Mouse (Mus musculus) forebrain, embryonic 10.5 days (tissue): ENCODE results near the gene Rora. TPM values are rescaled to one million over a fixed set of nuclear protein-coding genes. Genes with fewer than 3 reads are reported as not detected.
A peak's percentile ranks its signal among the peaks of the same experiment; 100 is the strongest.

Experiments
- DNase-seq: peaks from one replicate; pipeline ENCODE4 v3.0.0-alpha.2; 2017; ENCODE audit warnings: low spot score; ENCODE audit errors: extremely low spot score
- H3K27ac ChIP-seq: fragments of 300-500 bp; sonication (generic); 2 replicates; pipeline ENCODE4 v1.5.1; 2016; ENCODE audit warnings: mild to moderate bottlenecking
- H3K27me3 ChIP-seq: fragments of 300-500 bp; sonication (generic); 2 replicates; pipeline ENCODE4 v1.6.1; 2016; ENCODE audit warnings: mild to moderate bottlenecking; ENCODE audit not compliant: poor library complexity, severe bottlenecking
- H3K36me3 ChIP-seq: fragments of 300-500 bp; sonication (generic); replicated peaks from 2 replicates; pipeline ENCODE4 v1.6.1; 2016; ENCODE audit warnings: mild to moderate bottlenecking, moderate library complexity
- H3K4me1 ChIP-seq: fragments of 300-500 bp; sonication (generic); 2 replicates; pipeline ENCODE4 v1.6.1; 2016
- H3K4me3 ChIP-seq: fragments of 300-500 bp; sonication (generic); 2 replicates; pipeline ENCODE4 v1.5.1; 2016; ENCODE audit warnings: mild to moderate bottlenecking, moderate library complexity
- H3K9me3 ChIP-seq: fragments of 300-500 bp; sonication (generic); 2 replicates; pipeline ENCODE4 v1.6.1; 2016; ENCODE audit warnings: mild to moderate bottlenecking, moderate library complexity
- WGBS: fragments of 180-500 bp; shearing (Covaris S2); methylation state at CpG from one replicate; pipeline ENCODE4 v1.1.7; 2016; 5-methylcytosine and 5-hydroxymethylcytosine counted together
- polyA plus RNA-seq: library from polyadenylated mRNA; unstranded; fragments of >200 nt; fragmentation: Nextera tagmentation; extraction: Ambion mirVana; gene quantifications from 2 replicates; pipeline ENCODE4 v1.2.1, GENCODE M21; 2016

The Rora gene
- polyA plus RNA-seq, 1 experiment from 2014 or later = 5.6 TPM

- peaks cover 17% of the 10 kb centered on the region for H3K4me1 ChIP-seq
- DNase-seq = no peak
- H3K4me3 ChIP-seq = no peak overlapping the region
- H3K36me3 ChIP-seq = no peaks in the 10 kb centered on the region
- H3K27ac ChIP-seq = no peak overlapping the region
- peaks cover 20% of the 10 kb centered on the region for H3K27me3 ChIP-seq
- WGBS = 91% methylated on average over 3 of the region's 3 CpGs
- peaks cover 3% of the 10 kb centered on the region; the same call in 1 of the 2 replicates for H3K9me3 ChIP-seq
Measured at GRCm38 (mm10) chr9:69285011-69285410, 631.4 kb downstream of the Rora start.

- 86% methylated on average over 1 of the region's 1 CpGs for WGBS
- Histone ChIP-seq H3K4me1 (peaks cover 48% of the 10 kb centered on the region), H3K9me3 (no peaks in the 10 kb centered on the region), H3K27me3 (peaks cover 50% of the 10 kb centered on the region), H3K36me3 (no peaks in the 10 kb centered on the region), H3K4me3 (no peak overlapping the region), H3K27ac (no peak overlapping the region)
- no peak for DNase-seq
Measured at GRCm38 (mm10) chr9:69288113-69288512, 634.5 kb downstream of the Rora start.

- 37% methylated on average over 5 of the region's 5 CpGs for WGBS
- Histone ChIP-seq H3K27me3 (peaks cover 55% of the 10 kb centered on the region), H3K27ac (peak overlapping the region; percentile 87; the same call in 1 of the 2 replicates)
Measured at GRCm38 (mm10) chr9:69288586-69288985, 635.0 kb downstream of the Rora start.

GRCm38 (mm10) chr9:69289056-69290017 lies 635.8 kb downstream of the Rora start:
- DNase-seq = peak; percentile 76
- Histone ChIP-seq H3K9me3 (no peaks in the 10 kb centered on the region), H3K27ac (peak overlapping the region; percentile 87), H3K27me3 (peaks cover 60% of the 10 kb centered on the region), H3K36me3 (no peaks in the 10 kb centered on the region), H3K4me3 (peak overlapping the region; percentile 83), H3K4me1 (peaks cover 57% of the 10 kb centered on the region)
- under 1% methylated on average over 59 of the region's 59 CpGs for WGBS

More at GRCm38 (mm10) chr9:69288586-69288985, 635.0 kb downstream of the Rora start:
- no peaks in the 10 kb centered on the region for H3K36me3 ChIP-seq
- H3K9me3 ChIP-seq = no peaks in the 10 kb centered on the region
- no peak overlapping the region for H3K4me3 ChIP-seq
- H3K4me1 ChIP-seq = peaks cover 53% of the 10 kb centered on the region
- no peak for DNase-seq

- Histone ChIP-seq H3K36me3 (no peaks in the 10 kb centered on the region), H3K27ac (peak overlapping the region; percentile 87), H3K27me3 (peaks cover 64% of the 10 kb centered on the region), H3K4me1 (peaks cover 60% of the 10 kb centered on the region), H3K9me3 (no peaks in the 10 kb centered on the region), H3K4me3 (peak overlapping the region; percentile 83)
- WGBS = under 1% methylated on average over 71 of the region's 73 CpGs
- peak; percentile 52 for DNase-seq
Measured at GRCm38 (mm10) chr9:69290018-69290880, 636.7 kb downstream of the Rora start.

GRCm38 (mm10) chr9:69290881-69291450 lies 637.4 kb downstream of the Rora start:
- peak; percentile 57 for DNase-seq
- peaks cover 60% of the 10 kb centered on the region for H3K4me1 ChIP-seq

GRCm38 (mm10) chr9:69291451-69291850 lies 637.9 kb downstream of the Rora start:
- Histone ChIP-seq H3K4me1 (peaks cover 60% of the 10 kb centered on the region), H3K4me3 (peak overlapping the region; percentile 83), H3K9me3 (no peaks in the 10 kb centered on the region), H3K27me3 (peaks cover 71% of the 10 kb centered on the region), H3K36me3 (no peaks in the 10 kb centered on the region), H3K27ac (peak overlapping the region; percentile 87; the same call in 1 of the 2 replicates)
- 6% methylated on average over 13 of the region's 13 CpGs for WGBS
- DNase-seq = no peak

More at GRCm38 (mm10) chr9:69290881-69291450, 637.4 kb downstream of the Rora start:
- WGBS = under 1% methylated on average over 29 of the region's 29 CpGs
- no peaks in the 10 kb centered on the region for H3K36me3 ChIP-seq
- H3K27me3 ChIP-seq = peaks cover 71% of the 10 kb centered on the region
- H3K9me3 ChIP-seq = no peaks in the 10 kb centered on the region
- H3K4me3 ChIP-seq = peak overlapping the region; percentile 83
- H3K27ac ChIP-seq = peak overlapping the region; percentile 87

- DNase-seq = no peak
- Histone ChIP-seq H3K4me1 (peaks cover 60% of the 10 kb centered on the region), H3K4me3 (peak overlapping the region; percentile 83; the same call in 1 of the 2 replicates), H3K27me3 (peaks cover 71% of the 10 kb centered on the region), H3K27ac (no peak overlapping the region), H3K9me3 (no peaks in the 10 kb centered on the region), H3K36me3 (no peaks in the 10 kb centered on the region)
- WGBS = 44% methylated on average over 5 of the region's 5 CpGs
Measured at GRCm38 (mm10) chr9:69292353-69292752, 638.8 kb downstream of the Rora start.

GRCm38 (mm10) chr9:69292776-69293687 lies 639.4 kb downstream of the Rora start:
- Histone ChIP-seq H3K27ac (0 out of 2 replicates have a peak overlapping the region, but pooled peaks have one; percentile 32), H3K27me3 (peaks cover 64% of the 10 kb centered on the region), H3K9me3 (no peaks in the 10 kb centered on the region), H3K4me1 (peaks cover 56% of the 10 kb centered on the region), H3K36me3 (no peaks in the 10 kb centered on the region), H3K4me3 (no peak overlapping the region)
- WGBS = 70% methylated on average over 12 of the region's 12 CpGs
- no peak for DNase-seq

GRCm38 (mm10) chr9:69293688-69294074 lies 640.1 kb downstream of the Rora start:
- no peaks in the 10 kb centered on the region for H3K36me3 ChIP-seq
- peaks cover 59% of the 10 kb centered on the region for H3K4me1 ChIP-seq
- peaks cover 60% of the 10 kb centered on the region for H3K27me3 ChIP-seq
- WGBS = 70% methylated on average over 8 of the region's 8 CpGs
- H3K9me3 ChIP-seq = no peaks in the 10 kb centered on the region
- H3K27ac ChIP-seq = no peak overlapping the region
- DNase-seq = no peak
- H3K4me3 ChIP-seq = no peak overlapping the region

- Histone ChIP-seq H3K9me3 (no peaks in the 10 kb centered on the region), H3K36me3 (no peaks in the 10 kb centered on the region), H3K27me3 (peaks cover 52% of the 10 kb centered on the region), H3K4me3 (no peak overlapping the region), H3K4me1 (peaks cover 59% of the 10 kb centered on the region), H3K27ac (no peak overlapping the region)
- no peak for DNase-seq
- 86% methylated on average over 5 of the region's 5 CpGs for WGBS
Measured at GRCm38 (mm10) chr9:69294426-69294825, 640.8 kb downstream of the Rora start.
